Mouse (Mus musculus) MEL (cell line): ENCODE measurements around the gene AU021092.

Experiments
- GATA1 ChIP-seq: IDR thresholded peaks from 2 replicates; pipeline ENCODE4 v1.6.1; 2011; ENCODE audit warnings: low read depth, low read length, improper control_type of control experiment
- MAFK ChIP-seq: IDR thresholded peaks from 2 replicates; pipeline ENCODE4 v1.6.1; 2011; ENCODE audit warnings: low read depth, mild to moderate bottlenecking, low read length, improper control_type of control experiment, borderline replicate concordance
- MEF2A ChIP-seq: IDR thresholded peaks from 2 replicates; pipeline ENCODE4 v1.6.1; 2014; ENCODE audit warnings: low read depth, mild to moderate bottlenecking, inconsistent platforms, low read length, improper control_type of control experiment; ENCODE audit not compliant: poor library complexity, insufficient replicate concordance, severe bottlenecking; ENCODE audit errors: extremely low read depth
- MYB ChIP-seq: IDR thresholded peaks from 2 replicates; pipeline ENCODE4 v1.6.1; 2011; ENCODE audit warnings: mild to moderate bottlenecking, low read depth, low read length, improper control_type of control experiment

GRCm38 (mm10) chr16:5206051-5206450, 16.0 kb downstream of the AU021092 start:
- TF ChIP-seq MEF2A (no peak), GATA1 (no peak), MYB (no peak), MAFK (no peak)
